Mouse (Mus musculus) heart, embryonic 12.5 days (tissue): ENCODE results near the gene Hist1h2bh. TPM values are rescaled to one million over a fixed set of nuclear protein-coding genes. Genes with fewer than 3 reads are reported as not detected.
A peak's percentile ranks its signal among the peaks of the same experiment; 100 is the strongest.
"Not testable (repeated sequence)": the region's sequence is repeated elsewhere in the genome, so short reads cannot be mapped to it uniquely, and the experiment has no call there.

ENCODE experiments used
- ATAC-seq: fragments of 200-750 bp; cut with Nextera tagmentation; 2 replicates; pipeline ENCODE4 v1.8.0; 2017; ENCODE audit warnings: moderate TSS enrichment, moderate library complexity; ENCODE audit not compliant: insufficient number of reproducible peaks, low FRiP score
- H3K27ac ChIP-seq: fragments of 300-500 bp; sonication (generic); 2 replicates; pipeline ENCODE4 v1.5.1; 2016; ENCODE audit warnings: mild to moderate bottlenecking, moderate library complexity; ENCODE audit not compliant: poor library complexity, severe bottlenecking
- H3K27me3 ChIP-seq: fragments of 300-500 bp; sonication (generic); replicated peaks from 2 replicates; pipeline ENCODE4 v1.6.1; 2016; ENCODE audit warnings: mild to moderate bottlenecking, moderate library complexity
- H3K36me3 ChIP-seq: fragments of 300-500 bp; sonication (generic); 2 replicates; pipeline ENCODE4 v1.6.1; 2016; ENCODE audit warnings: mild to moderate bottlenecking, moderate library complexity
- H3K4me1 ChIP-seq: fragments of 300-500 bp; sonication (generic); replicated peaks from 2 replicates; pipeline ENCODE4 v1.6.1; 2016; ENCODE audit warnings: mild to moderate bottlenecking
- H3K4me2 ChIP-seq: fragments of 300-500 bp; sonication (generic); 2 replicates; pipeline ENCODE4 v1.6.1; 2016; ENCODE audit warnings: mild to moderate bottlenecking, moderate library complexity
- H3K4me3 ChIP-seq: fragments of 300-500 bp; sonication (generic); 2 replicates; pipeline ENCODE4 v1.5.1; 2016; ENCODE audit warnings: mild to moderate bottlenecking
- H3K9ac ChIP-seq: fragments of 300-500 bp; sonication (generic); 2 replicates; pipeline ENCODE4 v1.6.1; 2016; ENCODE audit warnings: mild to moderate bottlenecking, moderate library complexity
- H3K9me3 ChIP-seq: fragments of 300-500 bp; sonication (generic); replicated peaks from 2 replicates; pipeline ENCODE4 v1.6.1; 2016; ENCODE audit warnings: mild to moderate bottlenecking, moderate library complexity
- WGBS: fragments of 180-500 bp; shearing (Covaris S2); methylation state at CpG from one replicate; pipeline ENCODE4 v1.1.7; 2016; 5-methylcytosine and 5-hydroxymethylcytosine counted together
- polyA plus RNA-seq: library from polyadenylated mRNA; unstranded; fragments of >200 nt; fragmentation: Nextera tagmentation; extraction: Ambion mirVana; gene quantifications from 2 replicates; pipeline ENCODE4 v1.2.1, GENCODE M21; 2016

The Hist1h2bh gene
- 0.26 and 0.28 TPM in 2 replicates for polyA plus RNA-seq

GRCm38 (mm10) chr13:23542999-23543607, at the start of gene Hist1h2bh:
Gene Hist1h2bh, minus strand, starts transcription at chr13:23543392.
- H3K27me3 ChIP-seq, H3K36me3 ChIP-seq, H3K4me1 ChIP-seq, H3K9me3 ChIP-seq: not testable (repeated sequence)
- Histone ChIP-seq H3K4me3 (peak within 1 kb of the TSS; percentile 57), H3K9ac (peak within 1 kb of the TSS; percentile 71), H3K27ac (peak within 1 kb of the TSS; percentile 94), H3K4me2 (peak within 1 kb of the TSS; percentile 82)
- peak; percentile 93 for ATAC-seq
- WGBS: 1% methylated on average over 42 of the region's 42 CpGs

- no peaks in the 10 kb centered on the region for H3K36me3 ChIP-seq
- H3K9me3 ChIP-seq: no peaks in the 10 kb centered on the region
- H3K4me3 ChIP-seq: no peak overlapping the region
- peaks cover 12% of the 10 kb centered on the region; the same call in 1 of the 2 replicates for H3K4me1 ChIP-seq
- no peak overlapping the region for H3K27ac ChIP-seq
- no peaks in the 10 kb centered on the region for H3K27me3 ChIP-seq
- ATAC-seq: no peak
- no peak overlapping the region for H3K4me2 ChIP-seq
- H3K9ac ChIP-seq: no peak overlapping the region
- 92% methylated on average over 7 of the region's 7 CpGs for WGBS
Observed at GRCm38 (mm10) chr13:23592614-23593013, 49.4 kb upstream of the Hist1h2bh start.

- not testable (repeated sequence) for H3K36me3 ChIP-seq, H3K9me3 ChIP-seq, H3K4me2 ChIP-seq, H3K4me3 ChIP-seq, H3K27me3 ChIP-seq, H3K9ac ChIP-seq, H3K27ac ChIP-seq, ATAC-seq
- H3K4me1 ChIP-seq: peaks cover 12% of the 10 kb centered on the region; the same call in 1 of the 2 replicates
- 64% methylated on average over 7 of the region's 7 CpGs for WGBS
Observed at GRCm38 (mm10) chr13:23591886-23592285, 48.7 kb upstream of the Hist1h2bh start.

GRCm38 (mm10) chr13:23591206-23591605, 48.0 kb upstream of the Hist1h2bh start:
- Histone ChIP-seq H3K9ac (no peak overlapping the region), H3K4me2 (no peak overlapping the region), H3K27me3 (no peaks in the 10 kb centered on the region), H3K9me3 (no peaks in the 10 kb centered on the region), H3K4me3 (no peak overlapping the region), H3K27ac (no peak overlapping the region), H3K36me3 (no peaks in the 10 kb centered on the region), H3K4me1 (peaks cover 15% of the 10 kb centered on the region; the same call in 1 of the 2 replicates)
- WGBS: 85% methylated on average over 7 of the region's 7 CpGs
- no peak for ATAC-seq

GRCm38 (mm10) chr13:23586940-23587225, 43.7 kb upstream of the Hist1h2bh start:
- Histone ChIP-seq H3K4me1 (peaks cover 18% of the 10 kb centered on the region), H3K9ac (peak overlapping the region; percentile 67), H3K4me2 (peak overlapping the region; percentile 68), H3K9me3 (no peaks in the 10 kb centered on the region), H3K27me3 (no peaks in the 10 kb centered on the region), H3K27ac (peak overlapping the region; percentile 91), H3K36me3 (no peaks in the 10 kb centered on the region), H3K4me3 (peak overlapping the region; percentile 46)
- 19% methylated on average over 1 of the region's 1 CpGs for WGBS
- ATAC-seq: no peak

GRCm38 (mm10) chr13:23586099-23586939, 43.1 kb upstream of the Hist1h2bh start:
- WGBS: 2% methylated on average over 22 of the region's 22 CpGs
- Histone ChIP-seq H3K27ac (peak overlapping the region; percentile 91), H3K27me3 (no peaks in the 10 kb centered on the region), H3K4me3 (peak overlapping the region; percentile 46), H3K4me2 (peak overlapping the region; percentile 68), H3K9me3 (no peaks in the 10 kb centered on the region), H3K36me3 (no peaks in the 10 kb centered on the region), H3K9ac (peak overlapping the region; percentile 67), H3K4me1 (peaks cover 19% of the 10 kb centered on the region)
- no peak for ATAC-seq

- H3K4me1 ChIP-seq: peaks cover 19% of the 10 kb centered on the region
- WGBS: 0% methylated on average over 34 of the region's 36 CpGs
- H3K4me2 ChIP-seq: peak overlapping the region; percentile 90
- H3K9me3 ChIP-seq, H3K27me3 ChIP-seq, H3K36me3 ChIP-seq: not testable (repeated sequence)
- peak overlapping the region; percentile 97 for H3K27ac ChIP-seq
- H3K4me3 ChIP-seq: peak overlapping the region; percentile 55
- ATAC-seq: peak; percentile 87
- H3K9ac ChIP-seq: peak overlapping the region; percentile 88
Observed at GRCm38 (mm10) chr13:23585442-23586098, 42.4 kb upstream of the Hist1h2bh start.

- peak overlapping the region; percentile 97 for H3K27ac ChIP-seq
- peaks cover 19% of the 10 kb centered on the region for H3K4me1 ChIP-seq
- H3K36me3 ChIP-seq: no peaks in the 10 kb centered on the region
- under 1% methylated on average over 21 of the region's 21 CpGs for WGBS
- peak overlapping the region; percentile 55 for H3K4me3 ChIP-seq
- ATAC-seq: no peak
- H3K9ac ChIP-seq: peak overlapping the region; percentile 88
- peak overlapping the region; percentile 90 for H3K4me2 ChIP-seq
- no peaks in the 10 kb centered on the region for H3K27me3 ChIP-seq
- H3K9me3 ChIP-seq: no peaks in the 10 kb centered on the region
Observed at GRCm38 (mm10) chr13:23585029-23585441, 41.8 kb upstream of the Hist1h2bh start.

- H3K27ac ChIP-seq: peak overlapping the region; percentile 97
- peak overlapping the region; percentile 61 for H3K9ac ChIP-seq
- no peaks in the 10 kb centered on the region for H3K36me3 ChIP-seq
- peak overlapping the region; percentile 62 for H3K4me2 ChIP-seq
- no peaks in the 10 kb centered on the region for H3K9me3 ChIP-seq
- ATAC-seq: no peak
- peaks cover 19% of the 10 kb centered on the region for H3K4me1 ChIP-seq
- H3K27me3 ChIP-seq: no peaks in the 10 kb centered on the region
- peak overlapping the region; percentile 17; the same call in 1 of the 2 replicates for H3K4me3 ChIP-seq
Observed at GRCm38 (mm10) chr13:23584331-23584730, 41.1 kb upstream of the Hist1h2bh start.

- H3K4me1 ChIP-seq: peaks cover 19% of the 10 kb centered on the region
- no peaks in the 10 kb centered on the region for H3K27me3 ChIP-seq
- peak overlapping the region; percentile 65 for H3K27ac ChIP-seq
- H3K4me3 ChIP-seq: 0 out of 2 replicates have a peak overlapping the region, but pooled peaks have one; percentile 9
- no peaks in the 10 kb centered on the region for H3K36me3 ChIP-seq
- no peaks in the 10 kb centered on the region for H3K9me3 ChIP-seq
- H3K9ac ChIP-seq: 0 out of 2 replicates have a peak overlapping the region, but pooled peaks have one; percentile 12
- H3K4me2 ChIP-seq: no peak overlapping the region
- no peak for ATAC-seq
Observed at GRCm38 (mm10) chr13:23583387-23584068, 40.3 kb upstream of the Hist1h2bh start.
